Mouse (Mus musculus): Measurements from ENCODE around the gene B3galt1. TPM values are rescaled to one million over a fixed set of nuclear protein-coding genes. Genes with fewer than 3 reads are reported as not detected.

The B3galt1 gene
- polyA plus RNA-seq, 1 experiment, result 0.56 TPM

DNA sequence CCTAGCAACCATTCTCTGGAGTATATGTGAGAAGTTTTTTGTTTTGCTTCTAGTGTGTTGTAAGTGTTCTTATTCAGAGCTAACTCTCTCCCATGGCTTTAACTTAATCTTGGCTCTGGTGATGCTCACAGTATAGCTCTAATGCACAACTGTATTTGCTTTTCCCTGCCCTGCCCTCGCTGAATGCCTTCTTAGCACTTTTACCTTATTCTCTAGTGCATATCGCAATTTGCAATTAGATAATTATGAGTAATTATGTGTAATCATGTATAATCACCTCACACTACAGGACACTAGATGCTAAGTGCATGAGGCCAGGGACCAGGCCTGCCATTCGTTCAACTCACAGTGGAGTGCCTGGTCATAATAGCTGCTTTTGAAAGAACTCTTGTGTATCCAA is 307.7 kb downstream of the B3galt1 start:
- TF ChIP-seq POLR2AphosphoS2 (IDR thresholded peaks at IDR 0.05; ENCODE audit: insufficient read length, low read depth), result no peak
- no peak for TF ChIP-seq E2F4 (IDR thresholded peaks at IDR 0.05; ENCODE audit: insufficient read depth)
- TF ChIP-seq TCF3 (IDR thresholded peaks at IDR 0.05; ENCODE audit: insufficient read length, low read depth), result no peak
- no peak for TF ChIP-seq REST (IDR thresholded peaks at IDR 0.05; ENCODE audit: insufficient read depth, insufficient read length)
- no peak for TF ChIP-seq CEBPB (IDR thresholded peaks at IDR 0.05; ENCODE audit: insufficient read depth, poor library complexity, severe bottlenecking)
- no peak for TF ChIP-seq MYOG (IDR thresholded peaks at IDR 0.05; ENCODE audit: control insufficient read depth in 1 of 3, insufficient read depth in 1 of 3, insufficient read length in 2 of 3, low read depth in 2 of 3)
- TF ChIP-seq USF1 (IDR thresholded peaks at IDR 0.05; ENCODE audit: low read depth), result no peak
- TF ChIP-seq MAX (IDR thresholded peaks at IDR 0.05; ENCODE audit: low read depth), result no peak
- no peak for TF ChIP-seq TCF12 (IDR thresholded peaks at IDR 0.05; ENCODE audit: insufficient read depth, poor library complexity, severe bottlenecking)
- TF ChIP-seq POLR2A (IDR thresholded peaks at IDR 0.05; ENCODE audit: insufficient read length, low read depth), result no peak
- TF ChIP-seq SRF (IDR thresholded peaks at IDR 0.05; ENCODE audit: control insufficient read depth, insufficient read length, low read depth), result no peak
- no peak for TF ChIP-seq MYOD1 (IDR thresholded peaks at IDR 0.05; ENCODE audit: control insufficient read depth in 1 of 3, insufficient read length in 2 of 3, low read depth in 2 of 3)
- Histone ChIP-seq H3ac (ENCODE audit: control insufficient read depth, insufficient read length) (no peak overlapping the region), H3K4me2 (ENCODE audit: low read depth) (no peak overlapping the region), H3K4me3 (no peak overlapping the region), H3K36me3 (ENCODE audit: control insufficient read depth, insufficient read depth) (no peaks in the 10 kb centered on the region), H3K27me3 (ENCODE audit: control insufficient read depth, insufficient read depth, insufficient read length) (no peaks in the 10 kb centered on the region), H3K79me2 (ENCODE audit: control insufficient read depth, insufficient read depth) (no peaks in the 10 kb centered on the region)

DNA sequence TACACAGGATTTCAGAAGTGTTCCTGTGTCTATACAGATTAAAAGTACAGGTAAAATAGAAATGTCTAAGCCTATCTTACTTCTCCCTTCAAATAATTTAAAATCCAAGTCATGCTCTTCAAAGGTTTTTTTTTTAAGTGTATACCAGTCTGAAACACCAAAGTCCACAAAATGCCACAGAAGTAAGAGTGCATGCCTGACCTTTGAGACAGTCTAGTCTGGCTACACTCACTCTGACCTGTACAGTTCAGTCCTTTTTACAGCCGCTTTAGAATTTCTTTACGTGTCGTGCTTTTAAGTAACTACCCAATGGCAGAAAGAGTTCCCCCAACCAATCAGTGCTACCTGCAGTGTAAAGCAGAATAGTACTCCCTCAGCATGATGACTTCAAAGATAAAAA is 314.2 kb downstream of the B3galt1 start:
- H3ac ChIP-seq (ENCODE audit: control insufficient read depth, insufficient read length), result no peak overlapping the region
- no peaks in the 10 kb centered on the region for H3K36me3 ChIP-seq (ENCODE audit: control insufficient read depth, insufficient read depth)
- no peak overlapping the region for H3K4me2 ChIP-seq (ENCODE audit: low read depth)
- no peaks in the 10 kb centered on the region for H3K79me2 ChIP-seq (ENCODE audit: control insufficient read depth, insufficient read depth)
- H3K27me3 ChIP-seq (ENCODE audit: control insufficient read depth, insufficient read depth, insufficient read length), result no peaks in the 10 kb centered on the region
- no peak overlapping the region for H3K4me3 ChIP-seq
- no peak for TF ChIP-seq TCF3 (IDR thresholded peaks at IDR 0.05; ENCODE audit: insufficient read length, low read depth)
- TF ChIP-seq POLR2AphosphoS2 (IDR thresholded peaks at IDR 0.05; ENCODE audit: insufficient read length, low read depth), result no peak
- TF ChIP-seq CEBPB (IDR thresholded peaks at IDR 0.05; ENCODE audit: insufficient read depth, poor library complexity, severe bottlenecking), result no peak
- TF ChIP-seq MYOD1 (IDR thresholded peaks at IDR 0.05; ENCODE audit: control insufficient read depth in 1 of 3, insufficient read length in 2 of 3, low read depth in 2 of 3), result no peak
- no peak for TF ChIP-seq TCF12 (IDR thresholded peaks at IDR 0.05; ENCODE audit: insufficient read depth, poor library complexity, severe bottlenecking)
- no peak for TF ChIP-seq MYOG (IDR thresholded peaks at IDR 0.05; ENCODE audit: control insufficient read depth in 1 of 3, insufficient read depth in 1 of 3, insufficient read length in 2 of 3, low read depth in 2 of 3)

DNA sequence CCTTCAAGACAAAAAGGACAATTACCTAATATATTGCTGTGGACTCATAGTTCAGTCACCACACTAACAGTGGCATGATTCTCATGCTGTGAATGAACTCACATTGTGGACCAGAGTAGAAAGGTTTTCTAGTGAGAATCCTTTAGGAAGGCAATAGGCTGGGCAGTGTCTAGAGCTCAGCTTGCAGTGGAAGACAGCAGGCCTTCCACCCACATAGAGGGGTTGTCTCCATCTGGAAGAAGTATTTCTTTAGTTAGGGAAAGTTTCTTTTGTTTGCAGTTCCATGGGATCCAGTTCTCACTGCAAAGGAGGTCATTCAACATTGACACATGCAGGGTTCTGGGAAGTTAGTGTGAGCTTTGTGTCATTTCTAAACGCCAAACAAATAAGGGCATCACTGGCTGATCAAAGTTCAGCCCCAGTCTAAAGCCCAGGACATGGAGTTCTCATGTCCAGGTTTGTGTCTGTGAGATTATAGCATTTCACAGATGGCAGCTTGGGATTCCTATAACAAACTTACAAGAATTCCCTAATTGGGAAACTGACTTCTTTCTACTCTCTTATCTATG is 316.1 kb downstream of the B3galt1 start:
- Histone ChIP-seq H3K4me3 (no peak overlapping the region), H3K36me3 (ENCODE audit: control insufficient read depth, insufficient read depth) (no peaks in the 10 kb centered on the region), H3ac (ENCODE audit: control insufficient read depth, insufficient read length) (no peak overlapping the region), H3K27me3 (ENCODE audit: control insufficient read depth, insufficient read depth, insufficient read length) (no peaks in the 10 kb centered on the region), H3K4me2 (ENCODE audit: low read depth) (no peak overlapping the region), H3K79me2 (ENCODE audit: control insufficient read depth, insufficient read depth) (no peaks in the 10 kb centered on the region)
- no peak for TF ChIP-seq POLR2AphosphoS2 (IDR thresholded peaks at IDR 0.05; ENCODE audit: insufficient read length, low read depth)
- no peak for TF ChIP-seq CEBPB (IDR thresholded peaks at IDR 0.05; ENCODE audit: insufficient read depth, poor library complexity, severe bottlenecking)
- TF ChIP-seq POLR2A (IDR thresholded peaks at IDR 0.05; ENCODE audit: insufficient read length, low read depth), result no peak
- TF ChIP-seq MYOD1 (IDR thresholded peaks at IDR 0.05; ENCODE audit: control insufficient read depth in 1 of 3, insufficient read length in 2 of 3, low read depth in 2 of 3), result no peak
- no peak for TF ChIP-seq MYOG (IDR thresholded peaks at IDR 0.05; ENCODE audit: control insufficient read depth in 1 of 3, insufficient read depth in 1 of 3, insufficient read length in 2 of 3, low read depth in 2 of 3)
- no peak for TF ChIP-seq TCF12 (IDR thresholded peaks at IDR 0.05; ENCODE audit: insufficient read depth, poor library complexity, severe bottlenecking)
- TF ChIP-seq REST (IDR thresholded peaks at IDR 0.05; ENCODE audit: insufficient read depth, insufficient read length), result no peak

DNA sequence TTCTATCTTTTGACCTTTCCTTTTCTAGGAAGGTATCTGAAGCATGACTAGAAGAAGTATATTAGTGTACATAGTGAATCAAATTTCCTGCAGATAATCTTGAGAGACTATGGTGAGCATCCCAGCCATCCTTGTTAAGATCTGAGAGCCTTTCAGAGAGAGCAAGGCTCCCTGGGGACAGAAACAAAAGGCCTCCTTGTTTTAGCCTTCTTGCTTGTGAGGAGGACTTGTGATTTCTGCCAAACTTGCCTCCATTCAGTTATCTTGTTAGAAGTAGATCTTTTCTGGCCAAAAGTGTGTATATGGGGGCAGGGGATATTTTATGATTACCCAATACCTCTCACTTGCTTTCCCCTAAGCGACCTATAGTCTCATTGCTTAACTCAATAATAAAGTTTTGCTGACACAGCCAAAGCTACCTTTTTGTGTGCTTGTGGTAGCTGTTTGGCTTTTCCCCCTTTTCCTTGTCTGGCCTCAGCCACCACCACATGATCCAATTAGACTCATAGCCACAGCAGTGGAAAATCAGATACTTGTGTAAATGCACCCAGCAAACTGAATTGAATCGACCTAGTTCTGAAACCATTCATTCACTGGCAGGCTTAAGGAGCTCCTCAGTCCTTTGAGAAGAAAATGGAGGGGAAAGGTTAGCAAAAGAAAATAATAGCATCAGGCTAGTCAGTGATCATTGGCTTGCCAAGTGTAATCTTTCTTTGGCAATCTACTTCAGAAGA is 332.5 kb downstream of the B3galt1 start:
- H3ac ChIP-seq (ENCODE audit: control insufficient read depth, insufficient read length), result no peak overlapping the region
- no peak overlapping the region for H3K4me2 ChIP-seq (ENCODE audit: low read depth)

More for the DNA sequence above, 332.5 kb downstream of the B3galt1 start:
- TF ChIP-seq CEBPB (IDR thresholded peaks at IDR 0.05; ENCODE audit: insufficient read depth, poor library complexity, severe bottlenecking) (no peak), SRF (IDR thresholded peaks at IDR 0.05; ENCODE audit: control insufficient read depth, insufficient read length, low read depth) (no peak), MAX (IDR thresholded peaks at IDR 0.05; ENCODE audit: low read depth) (no peak), TCF3 (IDR thresholded peaks at IDR 0.05; ENCODE audit: insufficient read length, low read depth) (no peak), POLR2AphosphoS2 (IDR thresholded peaks at IDR 0.05; ENCODE audit: insufficient read length, low read depth) (no peak), POLR2A (IDR thresholded peaks at IDR 0.05; ENCODE audit: insufficient read length, low read depth) (no peak), MYOD1 (IDR thresholded peaks at IDR 0.05; ENCODE audit: control insufficient read depth in 1 of 3, insufficient read length in 2 of 3, low read depth in 2 of 3) (no peak), REST (IDR thresholded peaks at IDR 0.05; ENCODE audit: insufficient read depth, insufficient read length) (no peak), E2F4 (IDR thresholded peaks at IDR 0.05; ENCODE audit: insufficient read depth) (no peak), MYOG (IDR thresholded peaks at IDR 0.05; ENCODE audit: control insufficient read depth in 1 of 3, insufficient read depth in 1 of 3, insufficient read length in 2 of 3, low read depth in 2 of 3) (no peak), TCF12 (IDR thresholded peaks at IDR 0.05; ENCODE audit: insufficient read depth, poor library complexity, severe bottlenecking) (no peak), USF1 (IDR thresholded peaks at IDR 0.05; ENCODE audit: low read depth) (no peak)
- H3K36me3 ChIP-seq (ENCODE audit: control insufficient read depth, insufficient read depth), result no peaks in the 10 kb centered on the region
- H3K4me3 ChIP-seq, result no peak overlapping the region
- no peaks in the 10 kb centered on the region for H3K79me2 ChIP-seq (ENCODE audit: control insufficient read depth, insufficient read depth)
- H3K27me3 ChIP-seq (ENCODE audit: control insufficient read depth, insufficient read depth, insufficient read length), result no peaks in the 10 kb centered on the region
